Mouse (Mus musculus): ENCODE results near the gene Coq5. TPM values are rescaled to one million over a fixed set of nuclear protein-coding genes. Genes with fewer than 3 reads are reported as not detected.

Gene Coq5
- total RNA-seq, 2 experiments from 2014 or later, result 54.4 to 59.8 TPM

Other genes with a start within 250 kb of the Coq5 start
- gene Gm10401, start 181.4 kb upstream of the Coq5 start, total RNA-seq (2021), result under 1 TPM in 1 of 2 experiments, not detected in 1; 0.73 TPM
- gene Acads, start 160.3 kb upstream of the Coq5 start, total RNA-seq (2021), result 100 to 1,000 TPM; 166 to 191 TPM
- 10 to 100 TPM; 35.1 to 39.1 TPM for gene Unc119b, start 144.7 kb upstream of the Coq5 start, total RNA-seq (2021)
- 100 to 1,000 TPM; 208 to 242 TPM for gene Mlec, start 121.5 kb upstream of the Coq5 start, total RNA-seq (2021)
- 1 to 10 TPM; 4.5 to 5.0 TPM for gene Cabp1, start 85.3 kb upstream of the Coq5 start, total RNA-seq (2021)
- 10 to 100 TPM; 45.9 to 46.8 TPM for gene Pop5, start 43.8 kb upstream of the Coq5 start, total RNA-seq (2021)
- 100 to 1,000 TPM; 214 to 224 TPM for gene Rnf10, start 6.8 kb upstream of the Coq5 start, total RNA-seq (2021)
- gene Dynll1, start 21.3 kb downstream of the Coq5 start, total RNA-seq (2021), result 100 to 1,000 TPM; 219 to 273 TPM
- gene Srsf9, start 47.5 kb downstream of the Coq5 start, total RNA-seq (2021), result 10 to 100 TPM; 83.9 to 87.4 TPM
- gene Gatc, start 61.5 kb downstream of the Coq5 start, total RNA-seq (2021), result 10 to 100 TPM; 19.1 to 20.3 TPM
- 10 to 100 TPM; 35.1 to 39.6 TPM for gene Triap1, start 61.6 kb downstream of the Coq5 start, total RNA-seq (2021)
- gene Cox6a1, start 69.3 kb downstream of the Coq5 start, total RNA-seq (2021), result 100 to 1,000 TPM; 720 to 752 TPM
- gene Msi1, start 149.9 kb downstream of the Coq5 start, total RNA-seq (2021), result 10 to 100 TPM; 27.0 to 33.2 TPM
- 10 to 100 TPM in 1 of 2 experiments, not detected in 1; 13.7 TPM for gene Pla2g1b, start 186.6 kb downstream of the Coq5 start, total RNA-seq (2021)
- gene Sirt4, start 205.1 kb downstream of the Coq5 start, total RNA-seq (2021), result 10 to 100 TPM; 29.9 to 31.3 TPM
- 10 to 100 TPM; 77.6 to 82.4 TPM for gene Pxn, start 227.0 kb downstream of the Coq5 start, total RNA-seq (2021)

Measured in adrenal gland, postnatal 4 days (tissue).